Mouse (Mus musculus) left cerebral cortex, postnatal 4 days (tissue): ENCODE results near the gene Mamstr. TPM values are rescaled to one million over a fixed set of nuclear protein-coding genes. Genes with fewer than 3 reads are reported as not detected.

Source experiments
- DNase-seq: peaks from one replicate; pipeline ENCODE4 v3.0.0-alpha.2; 2022
- intact Hi-C: fragments of 180-260 bp; cut with DNase I; formaldehyde crosslinking; loops from one replicate; pipeline ENCODE4 v1.15.1; 2025
- total RNA-seq, 2 experiments: library from RNA; stranded (reverse); gene quantifications; 2 replicates each; pipeline ENCODE4 v1.2.3; 2021

The Mamstr gene
- total RNA-seq = 1 to 10 TPM; 1.7 to 2.6 TPM

GRCm38 (mm10) chr7:45639561-45640027 lies at the start of gene Mamstr:
Gene Mamstr (plus strand): TSS chr7:45639977.
- no peak for DNase-seq
- intact Hi-C loops = loop anchor here (5.0 kb wide), 1 partner anchor 63 kb away; no protein-coding TSS in a partner anchor

DNA sequence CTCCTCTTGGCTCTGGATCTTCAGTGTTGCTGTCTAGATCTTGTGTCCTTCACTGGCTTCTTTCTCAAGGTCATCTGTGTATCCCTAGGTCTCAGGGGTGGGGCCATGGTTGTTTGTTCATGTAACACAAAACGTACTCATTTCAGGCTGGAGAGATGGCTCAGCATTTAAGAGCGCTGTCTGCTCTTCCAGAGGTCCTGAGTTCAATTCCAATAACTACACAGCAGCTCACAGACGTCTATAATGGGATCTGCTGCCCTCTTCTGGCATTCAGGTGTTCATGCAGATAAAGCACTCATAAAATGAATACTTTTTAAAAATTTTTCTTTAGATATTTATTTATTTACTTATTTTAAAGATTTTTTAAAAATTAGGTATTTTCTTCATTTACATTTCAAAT lies 48.9 kb upstream of the Mamstr start:
- no peak for DNase-seq
- intact Hi-C loops = loop anchor here (10.0 kb wide), 1 partner anchor 94 kb away; the partner anchor contains the start of gene Ntn5

GRCm38 (mm10) chr7:45591880-45592279 lies 47.9 kb upstream of the Mamstr start:
- DNase-seq = no peak
- intact Hi-C loops = loop anchor here (10.0 kb wide), 1 partner anchor 93 kb away; the partner anchor contains the start of gene Ntn5

DNA sequence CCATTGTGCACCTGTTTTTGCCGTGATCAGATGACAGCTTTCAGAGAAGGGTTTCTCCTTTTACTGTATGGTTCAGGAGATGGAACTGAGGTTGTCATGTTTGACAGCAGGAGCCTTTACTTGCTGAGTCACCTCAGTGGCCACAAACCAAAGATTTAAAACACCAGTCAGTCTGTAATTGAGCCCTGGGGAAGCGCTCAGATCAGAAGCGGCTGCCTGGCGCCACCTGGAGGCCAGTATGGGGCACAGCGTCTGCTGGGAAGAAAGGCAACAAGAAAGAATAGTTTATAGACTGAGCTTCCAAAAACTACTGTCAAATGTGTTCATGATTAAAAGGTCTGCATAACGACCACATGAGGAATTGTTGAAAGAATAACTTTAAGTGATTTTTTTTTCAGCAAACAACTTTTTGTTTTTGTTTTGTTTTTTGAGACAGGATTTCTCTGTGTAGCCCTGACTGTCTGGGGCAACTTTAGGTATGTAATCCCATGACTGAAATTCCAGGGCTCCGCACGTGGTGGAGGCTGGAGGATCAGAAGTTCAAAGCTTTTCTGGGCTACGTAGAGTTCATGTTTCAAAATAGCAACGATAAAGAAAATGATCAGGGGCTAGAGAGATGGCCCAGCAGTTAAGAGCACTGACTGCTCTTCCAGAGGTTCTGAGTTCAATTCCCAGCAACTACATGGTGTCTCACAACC lies 46.5 kb upstream of the Mamstr start:
- DNase-seq = peak; percentile 60
- intact Hi-C loops = loop anchor here (10.0 kb wide), 1 partner anchor 92 kb away; the partner anchor contains the start of gene Ntn5

DNA sequence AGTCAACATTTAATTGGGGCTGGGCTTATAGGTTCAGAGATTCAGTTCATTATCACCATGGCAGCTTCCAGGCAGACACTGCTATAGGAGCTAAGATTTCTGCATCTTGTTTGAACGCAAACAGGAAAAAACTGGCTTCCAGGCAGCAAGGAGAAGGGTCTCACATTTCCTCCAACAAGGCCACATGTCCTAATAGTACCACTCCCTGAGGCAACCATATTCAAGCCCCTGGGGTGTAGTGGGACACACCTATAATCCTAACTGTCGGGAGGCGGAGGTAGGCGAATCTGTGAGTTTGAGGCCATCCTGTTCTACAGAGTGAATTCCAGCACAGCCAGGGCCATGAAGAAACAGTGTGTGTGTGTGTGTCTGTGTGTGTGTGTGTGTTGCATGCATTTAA lies 44.6 kb upstream of the Mamstr start:
- DNase-seq = no peak
- intact Hi-C loops = loop anchor here (2.0 to 10.0 kb wide), 2 partner anchors 18 to 90 kb away; partner anchors contain the start of gene Ntn5

DNA sequence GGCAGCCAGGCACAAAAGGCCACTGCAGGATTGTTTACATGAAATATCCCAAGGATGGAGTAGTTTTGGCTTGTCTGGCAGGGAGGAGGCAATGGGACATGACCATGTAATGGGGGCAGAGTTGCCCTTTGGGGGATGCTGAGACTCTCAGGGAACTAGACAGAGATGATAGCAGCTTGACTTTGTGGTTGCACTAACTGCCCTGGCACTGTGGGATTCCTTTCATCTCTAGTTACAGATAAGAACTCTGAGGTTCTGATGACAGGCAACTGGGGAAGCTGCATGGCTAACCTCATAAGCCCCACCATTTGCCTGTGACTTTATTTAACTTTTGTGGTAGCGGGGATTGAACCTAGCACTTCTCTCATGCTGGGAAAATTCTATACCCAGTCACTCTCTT lies 43.7 kb upstream of the Mamstr start:
- DNase-seq = no peak
- intact Hi-C loops = loop anchor here (10.0 kb wide), 1 partner anchor 89 kb away; the partner anchor contains the start of gene Ntn5

- intact Hi-C loops = loop anchor here (10.0 kb wide), 1 partner anchor 88 kb away; the partner anchor contains the start of gene Ntn5
- DNase-seq = no peak
Measured at GRCm38 (mm10) chr7:45597013-45597412, 42.8 kb upstream of the Mamstr start.

DNA sequence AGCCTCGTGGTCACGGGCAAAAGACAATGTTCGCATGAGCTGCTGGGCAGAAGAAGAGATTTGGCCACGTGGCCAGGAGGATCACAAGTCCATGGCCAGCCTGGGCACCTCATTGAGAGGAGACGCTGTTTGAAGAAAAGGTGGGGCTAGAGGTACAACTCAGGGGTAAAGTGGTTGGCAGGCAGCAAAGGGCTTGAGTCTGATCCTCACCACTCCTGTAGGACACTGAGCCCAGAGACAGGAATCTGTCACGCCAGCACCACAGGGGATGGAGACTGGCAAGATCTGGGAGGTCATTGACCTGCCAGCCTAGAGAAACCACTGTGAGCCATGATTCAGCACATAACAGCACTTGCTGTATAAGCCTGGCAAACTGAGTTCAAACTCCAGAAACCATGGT lies 42.2 kb upstream of the Mamstr start:
- intact Hi-C loops = loop anchor here (10.0 kb wide), 1 partner anchor 87 kb away; the partner anchor contains the start of gene Ntn5

DNA sequence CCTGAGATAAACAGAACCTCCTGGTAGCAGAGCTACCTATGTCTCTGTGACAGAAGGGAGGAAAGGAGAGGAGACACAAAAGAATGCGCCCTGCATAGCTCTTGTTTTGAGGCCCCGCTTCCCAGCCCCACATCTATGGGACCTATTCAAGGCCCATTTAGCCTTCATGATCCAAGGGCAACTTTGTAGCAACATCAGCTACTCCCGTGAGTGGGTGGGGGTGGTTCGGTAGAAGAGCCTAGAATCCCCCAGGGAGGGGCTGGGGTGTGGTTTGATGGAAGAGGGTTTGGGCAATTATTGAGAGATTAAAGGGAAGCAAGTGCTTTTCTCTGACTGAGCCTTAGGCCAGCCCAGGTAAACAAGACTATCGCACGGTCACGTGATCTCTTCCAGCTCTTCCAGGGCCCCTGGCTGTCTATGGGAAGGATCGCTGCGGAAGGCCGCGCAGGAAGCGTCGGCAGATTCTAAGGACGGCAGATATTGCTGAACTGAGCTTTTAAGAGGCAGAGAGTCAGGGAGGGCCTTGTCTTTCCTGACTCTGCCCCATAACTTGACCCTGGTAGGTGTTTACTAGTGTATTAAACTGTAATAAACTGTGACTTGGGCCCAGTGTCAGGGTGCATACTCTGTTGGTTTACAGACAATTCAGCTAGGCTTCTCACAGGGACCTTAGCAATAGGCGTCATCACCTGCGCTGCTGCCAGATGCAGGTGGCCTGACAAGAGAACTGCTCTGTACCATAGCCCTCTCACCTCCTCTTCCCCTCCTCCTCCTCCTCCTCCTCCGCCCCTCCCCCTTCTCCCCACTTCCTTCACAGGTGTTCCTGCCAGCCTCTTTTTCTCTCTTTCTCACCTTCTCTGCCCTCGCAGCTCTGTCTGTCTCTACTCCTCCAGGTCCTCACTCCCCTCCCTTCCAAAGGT lies 40.6 kb upstream of the Mamstr start:
- DNase-seq = no peak
- intact Hi-C loops = loop anchor here (10.0 kb wide), 1 partner anchor 86 kb away; the partner anchor contains the start of gene Ntn5

More for the DNA sequence above, 42.2 kb upstream of the Mamstr start:
- DNase-seq = no peak

DNA sequence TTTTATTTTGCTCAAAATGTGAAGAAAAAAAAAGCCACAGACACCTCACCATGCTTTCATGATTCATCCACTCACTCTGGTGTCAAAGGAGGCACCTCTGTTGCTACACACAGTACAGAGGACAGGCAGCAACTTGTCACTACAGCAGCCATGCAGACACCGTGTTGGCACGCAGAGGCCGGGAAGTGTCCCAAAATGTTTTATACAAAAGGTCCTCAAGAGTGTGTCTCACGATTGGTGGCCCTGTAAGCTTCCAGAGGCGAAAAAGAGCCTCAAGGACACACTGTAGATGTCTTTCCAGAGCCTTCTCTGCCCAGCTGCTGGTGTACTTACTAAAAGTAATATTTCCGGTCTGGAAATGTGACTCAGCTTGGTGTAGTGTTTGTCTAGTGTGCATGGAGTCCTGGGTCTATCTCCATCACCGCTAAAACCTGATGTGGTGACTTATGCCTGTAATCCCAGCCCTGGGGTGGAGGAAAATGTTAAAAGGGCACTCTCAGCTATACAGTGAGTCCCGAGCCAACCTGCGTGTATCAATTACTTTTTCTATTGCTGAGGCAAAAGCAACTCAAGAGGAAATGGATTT lies 34.0 kb upstream of the Mamstr start:
- intact Hi-C loops = no loop called here
- no peak for DNase-seq

DNA sequence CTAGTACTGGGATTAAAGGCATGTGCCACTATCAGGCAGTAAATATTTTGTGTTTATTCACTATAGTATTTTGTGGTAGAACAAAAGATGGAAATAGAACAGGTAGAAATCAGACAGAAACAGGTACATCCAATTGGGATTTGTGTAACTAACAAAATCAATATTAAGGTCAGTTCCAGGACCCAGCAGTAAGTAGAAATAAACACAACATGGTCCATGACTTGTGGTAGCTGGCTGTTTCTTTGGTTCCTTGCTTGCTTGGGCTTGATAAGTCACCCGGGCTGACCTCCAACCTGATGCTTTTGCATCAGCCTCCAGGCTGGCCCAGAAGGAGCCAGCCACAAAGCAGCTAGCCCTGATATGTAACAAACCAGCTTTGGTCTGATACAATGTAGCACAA lies 30.3 kb upstream of the Mamstr start:
- no peak for DNase-seq
- intact Hi-C loops = no loop called here

GRCm38 (mm10) chr7:45616277-45616676 lies 23.5 kb upstream of the Mamstr start:
- intact Hi-C loops = no loop called here

DNA sequence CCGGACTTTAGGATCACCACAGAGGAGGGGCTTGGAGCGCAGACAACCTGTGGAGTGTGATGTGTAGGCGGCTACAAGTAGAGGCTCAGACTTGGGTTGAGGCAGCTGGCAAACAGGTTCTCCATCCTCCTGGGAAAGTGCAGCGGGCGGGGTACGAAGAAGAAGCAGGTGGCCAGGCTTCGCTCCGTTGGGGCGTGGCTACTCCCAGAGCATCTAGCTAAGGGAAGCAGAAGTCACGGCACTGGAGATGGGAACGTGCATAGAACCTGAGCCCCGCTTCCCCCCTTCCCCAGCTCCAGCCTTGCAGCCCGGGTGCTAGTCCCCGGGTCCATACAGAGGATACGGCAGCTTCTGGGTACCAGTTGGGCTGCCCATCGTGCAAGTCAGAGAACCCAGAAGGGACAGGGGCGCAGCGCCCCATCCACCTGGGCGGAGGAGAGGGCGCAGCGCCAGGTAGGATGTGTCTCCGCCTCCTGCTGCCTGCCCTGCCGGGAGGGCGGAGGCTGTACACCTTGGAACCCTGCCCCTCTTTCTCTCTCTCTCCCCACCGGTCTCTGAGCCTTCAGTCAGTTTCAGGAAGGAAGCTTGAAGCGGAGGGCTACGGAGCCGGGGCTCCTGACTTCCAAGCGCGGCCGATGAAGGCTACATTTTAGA lies 22.6 kb upstream of the Mamstr start, which contains the start of gene Fut1:
Gene Fut1 (plus strand): TSS at position 248 of the 654 bp plus-strand sequence.
- intact Hi-C loops = no loop called here
- DNase-seq = no peak

More at GRCm38 (mm10) chr7:45616277-45616676, 23.5 kb upstream of the Mamstr start:
- DNase-seq = no peak

GRCm38 (mm10) chr7:45618316-45618715 lies 21.5 kb upstream of the Mamstr start:
- intact Hi-C loops = no loop called here
- DNase-seq = no peak

DNA sequence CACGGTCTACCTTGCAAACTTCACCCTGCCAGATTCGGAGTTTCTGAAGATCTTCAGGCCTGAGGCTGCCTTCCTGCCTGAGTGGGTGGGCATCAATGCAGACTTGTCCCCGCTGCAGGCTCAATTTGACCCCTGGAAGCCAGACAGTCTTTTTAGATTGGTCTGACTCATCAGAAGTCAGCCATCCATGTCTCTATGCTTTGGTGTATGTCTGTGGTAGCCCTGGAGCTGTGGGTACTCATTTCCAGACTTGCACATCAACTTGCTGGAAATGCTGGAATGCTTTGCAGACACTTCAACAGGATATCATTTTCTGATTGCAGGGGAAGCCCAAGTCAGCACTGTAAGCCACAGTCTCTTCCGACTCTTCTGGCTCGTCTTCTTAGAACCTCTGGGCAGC lies 20.2 kb upstream of the Mamstr start:
- intact Hi-C loops = no loop called here
- DNase-seq = no peak

GRCm38 (mm10) chr7:45621443-45621842 lies 18.3 kb upstream of the Mamstr start, which contains the start of gene Izumo1:
Gene Izumo1 (plus strand): TSS chr7:45621811.
- intact Hi-C loops = no loop called here
- DNase-seq = no peak

- intact Hi-C loops = no loop called here
- DNase-seq = no peak
Measured at GRCm38 (mm10) chr7:45623507-45623906, 16.3 kb upstream of the Mamstr start.

- no peak for DNase-seq
Measured at GRCm38 (mm10) chr7:45624718-45625117, 15.1 kb upstream of the Mamstr start.

GRCm38 (mm10) chr7:45625481-45625880 lies 14.3 kb upstream of the Mamstr start:
- no peak for DNase-seq
- intact Hi-C loops = no loop called here

More at GRCm38 (mm10) chr7:45624718-45625117, 15.1 kb upstream of the Mamstr start:
- intact Hi-C loops = no loop called here

DNA sequence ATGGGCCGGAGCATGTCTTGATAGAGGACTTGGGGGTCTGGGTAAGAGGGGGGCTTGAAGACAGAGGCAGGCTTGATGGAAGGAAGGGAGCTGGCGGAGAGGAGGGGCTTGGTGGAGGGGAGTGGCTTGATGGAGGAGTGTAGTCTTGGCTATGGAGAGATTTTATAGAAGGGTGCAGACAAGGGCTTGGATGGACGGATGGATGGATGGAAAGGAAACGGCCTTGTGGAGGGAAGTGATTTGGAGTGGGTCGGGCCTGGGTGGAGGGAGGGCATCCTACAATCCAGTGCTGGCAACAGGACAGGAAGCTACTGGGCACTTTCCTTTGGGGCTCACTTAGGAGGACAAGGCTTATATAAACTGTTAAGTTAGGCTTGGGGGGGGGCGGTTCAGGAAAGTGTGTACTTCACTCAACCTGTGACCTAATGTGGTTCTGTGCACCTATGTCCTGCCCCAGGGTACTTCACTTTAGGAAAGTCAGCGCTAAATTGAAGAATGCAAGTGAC lies 13.2 kb upstream of the Mamstr start:
- DNase-seq = no peak
- intact Hi-C loops = no loop called here
